Mouse (Mus musculus) 3134 (cell line): Measurements from ENCODE around the gene Tcf7l2.

Experiments
- DNase-seq: peaks from one replicate; pipeline ENCODE4 v3.0.0-alpha.2; 2011; ENCODE audit warnings: low spot score; ENCODE audit not compliant: insufficient read length; ENCODE audit errors: extremely low read depth

The Tcf7l2 gene

DNA sequence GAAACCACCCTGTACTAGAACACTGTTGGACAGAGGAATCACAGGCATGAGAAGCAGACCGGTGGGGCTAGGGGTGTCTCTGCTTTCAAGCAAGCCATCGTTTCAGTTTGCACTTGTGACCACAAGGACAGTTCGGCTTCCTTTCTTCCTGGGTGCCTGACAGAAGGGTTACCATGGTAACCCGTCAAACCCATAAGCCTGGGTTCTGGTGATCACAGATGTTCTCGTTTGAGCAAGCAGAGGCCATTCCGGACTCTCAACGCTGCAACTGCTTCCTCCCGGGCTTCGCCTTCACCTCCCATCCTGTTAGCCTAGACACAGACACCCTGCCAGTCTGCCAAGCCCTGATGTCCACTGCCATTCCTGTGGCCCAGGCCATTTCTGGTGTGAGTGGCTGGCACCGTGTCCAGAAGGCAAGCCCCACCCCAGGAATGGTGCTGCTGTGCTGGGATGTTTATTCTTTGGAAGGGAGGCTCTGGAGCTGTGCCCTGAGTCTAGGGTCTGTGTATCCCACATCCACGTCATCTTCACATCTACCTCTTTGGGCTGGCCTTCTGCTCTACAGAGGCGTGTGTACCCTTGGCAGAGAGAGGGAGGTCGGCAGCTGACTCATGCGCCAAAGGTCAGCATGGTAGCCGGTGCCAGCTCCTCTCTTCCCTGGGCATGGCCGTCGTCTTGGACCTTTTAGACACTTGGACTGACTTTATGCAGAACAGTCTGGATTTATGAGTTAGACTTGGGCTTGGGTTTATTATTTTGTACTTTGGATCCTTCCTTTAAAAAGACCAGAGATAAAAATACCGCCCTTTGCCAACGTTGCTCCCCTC lies 110.1 kb downstream of the Tcf7l2 start:
- peak; percentile 80 for DNase-seq

DNA sequence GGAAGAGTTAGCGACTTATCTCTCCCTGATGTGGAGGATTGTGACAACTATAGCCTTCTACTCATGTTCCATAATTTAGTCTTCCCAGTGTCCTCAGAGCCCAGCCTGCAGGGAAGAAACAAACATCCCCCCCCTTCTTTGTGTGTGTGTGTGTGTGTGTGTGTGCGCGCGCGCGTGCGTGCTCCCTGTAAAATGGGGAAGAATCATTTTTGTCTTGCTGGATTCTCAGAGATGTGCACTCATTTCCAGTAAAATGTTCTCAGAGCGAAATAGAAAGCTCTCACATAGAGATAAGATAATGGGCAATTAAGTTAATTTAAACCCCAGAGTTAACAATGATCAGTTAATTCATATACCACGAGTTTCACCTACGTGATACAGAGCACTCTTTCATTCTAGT lies 112.8 kb downstream of the Tcf7l2 start:
- no peak for DNase-seq

DNA sequence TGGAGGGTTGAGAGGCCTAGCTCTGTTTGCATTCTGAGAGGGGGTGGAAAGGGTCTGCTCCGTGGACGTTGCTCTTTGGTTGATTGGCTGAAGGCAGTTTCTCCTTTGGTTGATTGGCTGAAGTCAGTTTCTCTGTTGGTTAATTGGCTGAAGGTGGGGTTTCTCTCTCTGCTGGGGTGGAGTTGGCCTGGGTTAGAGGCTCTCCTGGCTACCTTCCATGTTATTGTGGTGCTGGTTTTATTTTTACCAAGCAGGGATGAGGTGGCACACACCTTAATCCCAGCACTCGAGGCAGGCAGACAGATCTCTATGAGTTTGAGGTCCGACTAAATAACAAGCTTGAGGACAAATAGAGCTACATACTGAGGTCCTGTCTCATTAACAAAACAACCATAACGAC lies 114.0 kb downstream of the Tcf7l2 start:
- DNase-seq, result no peak

DNA sequence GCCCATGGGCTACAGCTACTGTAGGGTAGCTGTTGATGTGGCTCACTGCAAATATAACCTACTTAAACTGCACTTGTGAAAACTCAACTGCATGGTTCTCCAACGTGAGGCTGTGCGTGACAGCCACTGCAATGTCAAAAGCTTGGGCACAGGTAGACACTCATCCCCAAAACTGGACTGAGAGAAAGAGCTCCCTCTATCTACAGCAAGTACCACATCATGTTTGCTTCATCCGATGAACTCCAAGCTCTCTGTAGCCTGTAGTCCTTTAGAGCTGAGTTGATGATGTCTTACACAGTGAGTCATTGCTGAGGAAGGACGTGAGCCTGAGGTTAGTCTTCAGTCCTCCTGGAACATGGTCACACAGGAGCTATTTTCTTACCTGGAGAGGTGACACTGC lies 115.7 kb downstream of the Tcf7l2 start:
- no peak for DNase-seq

DNA sequence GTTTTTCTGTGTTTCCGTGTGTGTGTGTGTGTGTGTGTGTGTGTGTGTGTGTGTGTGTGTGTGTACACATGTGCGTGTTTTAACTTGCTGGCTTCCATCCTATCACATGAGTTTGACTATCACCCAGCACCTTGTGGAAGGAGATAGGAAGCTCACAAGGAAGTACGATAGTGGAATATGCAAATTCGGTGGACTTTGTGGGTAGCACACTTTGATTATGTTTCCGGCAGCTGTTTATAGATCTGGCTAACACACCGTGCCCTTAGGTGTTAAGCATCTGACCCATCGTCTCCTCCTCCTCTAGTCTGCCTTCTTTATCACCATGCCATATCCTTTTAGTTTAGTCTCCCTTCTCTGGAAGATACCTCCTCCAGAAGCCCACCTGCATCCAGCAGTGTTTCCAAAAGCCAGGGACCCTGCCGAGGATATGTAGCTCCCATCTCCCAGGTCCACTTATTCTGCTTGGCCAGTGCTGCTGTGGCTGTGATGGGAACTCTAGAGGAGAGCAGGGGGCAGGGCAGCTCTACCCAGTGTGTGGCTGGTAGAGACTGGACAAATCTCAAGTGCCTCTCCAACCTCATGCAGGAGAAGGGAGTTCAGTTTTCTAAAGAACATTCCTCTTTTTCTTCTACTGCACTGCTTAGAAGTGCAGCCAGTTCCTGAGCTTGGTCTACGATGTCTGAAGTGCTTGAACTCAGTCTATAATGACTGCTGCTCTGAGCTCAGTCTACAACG lies 118.6 kb downstream of the Tcf7l2 start:
- DNase-seq, result no peak

DNA sequence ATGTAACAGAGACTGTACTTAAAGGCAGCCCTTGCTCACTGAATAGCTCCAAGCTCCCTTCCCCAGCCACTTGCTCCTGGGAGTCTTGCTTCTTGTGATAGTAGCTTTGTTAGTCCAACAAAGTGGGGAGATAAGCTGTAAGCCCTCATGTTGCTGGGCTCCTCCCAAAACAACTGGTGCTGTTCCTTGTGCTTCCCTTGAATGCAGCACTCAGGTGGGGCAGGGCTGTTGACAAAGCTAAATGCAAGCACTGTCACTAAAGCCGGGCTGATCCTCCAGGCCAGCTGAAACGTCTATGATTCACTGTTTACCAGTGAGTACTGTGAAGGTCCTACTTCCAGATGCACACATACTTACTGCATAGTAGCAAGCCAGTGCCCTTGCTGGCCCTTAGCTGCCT lies 120.1 kb downstream of the Tcf7l2 start:
- DNase-seq, result no peak

DNA sequence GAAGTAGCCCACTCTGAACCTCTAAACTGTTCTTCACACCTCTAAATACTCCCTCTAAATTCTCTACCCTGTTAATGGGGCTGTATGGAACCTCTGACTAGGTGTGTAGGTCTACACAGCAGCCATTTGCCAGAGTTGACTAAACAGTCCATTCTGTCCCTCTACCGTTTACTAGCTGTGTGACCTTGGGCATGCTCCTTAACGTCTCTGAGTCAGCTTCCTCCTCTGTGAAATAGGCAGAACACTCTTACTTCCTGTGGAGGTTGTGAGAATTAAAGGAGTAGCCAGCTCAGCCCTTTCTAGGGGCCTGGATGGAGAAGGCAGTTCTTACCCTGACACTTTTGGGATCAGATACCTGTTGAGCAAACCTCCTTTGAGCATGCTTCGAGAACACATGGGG lies 120.9 kb downstream of the Tcf7l2 start:
- no peak for DNase-seq

DNA sequence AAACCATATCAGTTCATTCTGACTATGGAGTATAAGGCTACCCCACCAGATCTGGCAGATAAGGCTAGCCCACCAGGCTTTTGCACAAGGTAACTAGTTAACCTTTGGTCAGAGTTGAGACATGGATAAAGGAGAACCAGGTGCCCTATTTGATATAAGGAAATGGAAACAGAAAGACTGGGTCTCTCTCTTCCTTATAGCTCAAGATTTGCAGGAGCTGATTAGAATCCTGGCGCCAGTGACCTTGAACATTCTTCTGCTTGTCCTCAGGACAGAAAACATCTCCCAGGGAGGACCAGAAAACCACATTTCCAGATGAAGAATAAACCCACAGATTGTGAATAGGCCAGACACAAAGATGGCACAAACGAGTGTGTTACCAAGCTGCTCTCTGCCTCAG lies 123.4 kb downstream of the Tcf7l2 start:
- DNase-seq, result no peak

DNA sequence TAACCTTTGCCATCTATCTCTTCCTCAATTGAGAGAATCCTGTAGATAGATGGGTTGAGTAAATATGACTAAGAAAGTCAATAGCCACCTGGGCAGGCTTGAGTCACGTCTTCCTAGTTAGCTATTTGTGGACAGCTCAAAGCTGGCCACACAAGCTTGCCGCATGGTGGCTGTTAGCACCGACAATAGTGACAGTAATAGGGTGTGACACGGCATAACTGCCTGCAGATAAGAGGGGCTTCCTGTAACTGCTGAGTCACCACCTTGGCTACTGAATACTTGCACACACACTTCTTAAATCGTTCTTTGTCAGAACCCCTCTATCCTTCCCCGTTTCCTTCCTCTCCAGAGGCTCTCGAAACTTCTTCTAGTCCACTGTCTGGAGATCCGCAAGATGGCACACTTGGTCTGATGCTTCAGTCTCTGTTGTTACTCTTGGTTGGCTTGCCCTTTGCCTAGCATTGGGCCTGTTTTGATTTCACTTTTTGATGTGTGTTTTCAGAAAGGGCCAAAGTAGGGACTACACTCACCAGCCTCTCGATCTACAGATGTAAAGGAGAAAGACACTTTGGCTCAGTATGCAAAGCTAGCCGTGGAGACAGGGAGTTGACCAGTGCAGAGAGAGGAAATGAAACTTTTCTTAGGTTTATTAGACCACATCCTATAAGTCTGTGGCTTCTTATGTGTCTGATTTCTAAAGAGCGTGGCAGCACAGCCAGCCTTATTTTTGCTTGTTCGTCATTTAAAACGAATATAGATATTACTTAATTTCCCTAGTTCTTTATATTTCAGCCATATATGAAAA lies 124.4 kb downstream of the Tcf7l2 start:
- no peak for DNase-seq

DNA sequence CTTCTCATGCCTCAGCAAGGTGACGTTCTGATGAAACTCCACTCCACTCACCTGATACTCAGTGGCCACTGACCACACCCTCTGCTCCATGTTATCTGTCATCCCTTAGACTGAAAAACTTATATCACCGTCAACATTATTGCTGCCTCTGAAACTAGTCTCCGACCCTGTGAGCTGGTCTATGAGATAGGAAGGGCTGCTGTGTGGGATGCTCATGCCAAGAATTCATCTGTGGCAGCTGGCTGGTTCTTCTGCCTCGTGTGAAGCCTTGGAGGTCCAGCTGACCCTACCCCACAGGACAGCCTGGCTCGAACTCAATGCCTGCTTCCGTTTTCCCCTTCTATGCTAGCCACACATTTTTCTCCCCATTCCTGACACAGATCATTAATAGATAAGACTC lies 125.6 kb downstream of the Tcf7l2 start:
- DNase-seq, result no peak

DNA sequence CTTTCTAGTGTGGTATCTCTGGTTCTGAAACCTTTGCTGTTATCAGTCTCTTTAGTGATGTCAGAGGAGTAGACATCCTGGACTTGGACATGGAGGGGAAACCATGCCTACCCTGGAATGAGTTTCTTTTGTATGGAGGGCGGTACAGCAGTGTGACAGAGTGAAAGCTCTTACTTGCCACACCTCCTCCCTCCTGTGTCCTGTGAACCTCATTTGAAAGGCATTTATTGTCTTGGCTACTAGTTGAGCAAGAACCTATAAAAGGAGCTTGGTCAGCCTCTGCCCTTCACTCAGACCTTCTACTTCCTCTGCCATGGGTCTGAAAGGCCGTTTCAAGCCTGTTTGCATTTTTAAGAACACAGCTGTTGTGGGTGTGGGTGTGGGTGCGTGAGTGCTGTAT lies 126.3 kb downstream of the Tcf7l2 start:
- DNase-seq, result no peak

DNA sequence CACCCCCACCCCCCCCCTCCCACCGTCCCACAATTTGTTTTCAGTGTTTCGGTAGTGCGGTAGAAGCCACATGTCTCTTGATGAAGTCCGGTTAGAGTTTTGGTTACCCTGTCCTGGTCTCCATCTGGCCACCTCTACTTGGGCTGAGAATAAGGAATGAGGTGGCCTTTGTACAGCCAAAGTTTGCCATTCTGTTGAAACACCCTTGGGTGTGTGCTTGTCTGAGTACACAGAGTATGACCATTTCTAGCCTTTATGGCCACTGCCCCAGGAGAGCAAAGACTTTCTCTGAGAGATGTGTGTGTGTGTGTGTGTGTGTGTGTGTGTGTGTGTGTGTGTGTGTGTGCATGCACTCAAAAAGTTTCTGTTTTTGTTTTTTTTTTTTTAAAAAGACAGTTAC lies 127.0 kb downstream of the Tcf7l2 start:
- DNase-seq, result no peak

DNA sequence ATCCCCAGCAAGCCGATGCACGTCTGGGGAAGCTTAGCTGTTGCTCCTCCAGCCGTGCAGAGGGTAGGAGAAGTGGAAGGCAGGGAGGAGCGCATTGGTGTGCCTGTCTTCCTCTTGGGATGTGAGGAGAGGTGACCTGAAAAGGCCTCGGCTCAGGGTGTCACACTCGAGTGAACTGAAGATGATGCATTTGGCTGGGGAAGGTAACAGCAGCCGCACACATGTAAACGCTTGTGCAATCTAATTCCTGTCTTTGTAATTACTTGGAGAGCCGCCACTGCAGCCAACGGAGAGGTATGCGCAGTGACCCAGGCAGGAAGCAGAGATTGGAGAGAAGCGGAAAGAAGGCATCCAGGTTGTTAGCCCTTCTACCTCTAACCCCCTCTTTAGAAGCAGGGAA lies 129.2 kb downstream of the Tcf7l2 start:
- no peak for DNase-seq

DNA sequence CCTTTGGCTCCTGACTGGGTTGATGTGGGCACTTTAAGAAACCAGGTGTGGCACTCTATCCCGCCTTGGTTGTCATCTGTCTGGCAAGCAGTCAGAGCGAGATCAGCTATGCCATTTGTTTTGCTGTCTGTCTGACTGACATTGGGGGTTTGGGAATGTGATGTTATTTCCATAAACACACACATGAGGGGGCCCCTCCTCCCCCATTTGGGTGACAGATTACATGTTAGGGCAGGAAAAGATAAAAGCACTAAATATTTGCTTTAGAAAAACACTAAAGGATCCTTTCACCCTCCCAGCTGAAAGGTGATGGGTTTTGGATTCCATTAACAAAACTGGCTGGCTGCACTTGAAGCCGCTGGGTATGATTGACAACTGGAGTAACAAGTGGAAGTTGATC lies 129.9 kb downstream of the Tcf7l2 start:
- no peak for DNase-seq

DNA sequence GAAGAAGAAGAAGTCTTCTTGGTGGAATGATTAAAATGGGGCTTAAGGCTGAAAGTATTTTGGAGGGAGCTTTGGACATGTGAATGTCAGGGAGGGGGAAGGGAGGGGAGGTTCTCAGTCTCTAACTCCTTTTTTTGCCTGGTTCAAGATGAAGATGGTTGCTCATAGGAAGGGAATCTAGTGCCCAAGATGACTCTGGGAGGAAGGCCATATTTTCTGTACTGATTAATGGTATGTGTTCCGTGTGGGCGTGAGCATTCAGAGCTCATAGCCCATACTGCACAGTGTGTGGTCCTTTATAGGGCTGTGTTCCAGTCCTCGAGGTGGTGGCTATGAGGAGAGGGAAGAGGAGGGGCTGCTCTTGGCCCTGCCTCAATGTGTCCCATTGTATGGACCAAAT lies 131.6 kb downstream of the Tcf7l2 start:
- no peak for DNase-seq

DNA sequence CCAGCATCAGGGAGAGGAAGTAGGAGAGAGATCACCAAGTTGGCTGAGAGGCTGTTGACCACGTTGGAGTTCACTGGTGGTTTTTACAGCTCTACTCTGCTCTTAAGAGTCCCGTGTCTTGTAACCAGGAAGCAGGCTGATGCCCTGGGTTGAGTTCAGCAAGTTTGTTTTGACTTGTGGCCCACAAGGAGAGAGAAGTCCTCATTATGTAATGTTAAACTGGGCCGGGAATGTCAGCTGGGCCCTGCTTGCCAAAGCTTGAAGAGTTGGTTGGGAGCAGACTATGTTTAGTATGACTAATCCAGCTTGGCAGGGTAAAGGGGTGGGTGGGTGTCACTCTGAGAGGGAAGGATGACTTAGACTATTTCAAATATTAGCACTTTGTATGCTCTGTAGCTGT lies 134.9 kb downstream of the Tcf7l2 start:
- peak; percentile 59 for DNase-seq

DNA sequence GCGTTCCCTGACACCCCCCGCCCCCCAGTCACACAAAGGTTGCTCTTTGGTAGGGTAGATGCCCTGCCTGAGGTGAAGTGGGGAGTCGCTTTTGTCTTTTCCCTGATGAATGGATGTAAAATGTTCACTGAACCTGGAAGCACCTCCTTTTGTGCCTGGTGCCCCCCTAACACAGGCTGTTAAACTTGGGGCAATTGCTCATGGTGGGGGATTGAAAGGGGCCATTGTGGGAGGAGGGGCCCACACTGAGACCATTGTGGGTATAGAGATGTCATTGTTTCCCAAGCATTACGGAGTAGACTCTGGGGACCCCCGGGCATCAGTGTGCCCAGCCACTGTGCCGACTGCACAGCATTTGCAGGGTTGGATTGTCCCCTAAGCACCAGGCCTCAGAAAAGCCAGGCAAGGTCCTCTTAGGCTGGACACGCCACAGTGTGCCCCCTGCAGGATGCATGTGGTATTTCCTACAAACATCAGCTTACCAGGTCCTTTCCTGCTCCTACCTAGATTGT lies 135.8 kb downstream of the Tcf7l2 start:
- DNase-seq, result peak; percentile 20

DNA sequence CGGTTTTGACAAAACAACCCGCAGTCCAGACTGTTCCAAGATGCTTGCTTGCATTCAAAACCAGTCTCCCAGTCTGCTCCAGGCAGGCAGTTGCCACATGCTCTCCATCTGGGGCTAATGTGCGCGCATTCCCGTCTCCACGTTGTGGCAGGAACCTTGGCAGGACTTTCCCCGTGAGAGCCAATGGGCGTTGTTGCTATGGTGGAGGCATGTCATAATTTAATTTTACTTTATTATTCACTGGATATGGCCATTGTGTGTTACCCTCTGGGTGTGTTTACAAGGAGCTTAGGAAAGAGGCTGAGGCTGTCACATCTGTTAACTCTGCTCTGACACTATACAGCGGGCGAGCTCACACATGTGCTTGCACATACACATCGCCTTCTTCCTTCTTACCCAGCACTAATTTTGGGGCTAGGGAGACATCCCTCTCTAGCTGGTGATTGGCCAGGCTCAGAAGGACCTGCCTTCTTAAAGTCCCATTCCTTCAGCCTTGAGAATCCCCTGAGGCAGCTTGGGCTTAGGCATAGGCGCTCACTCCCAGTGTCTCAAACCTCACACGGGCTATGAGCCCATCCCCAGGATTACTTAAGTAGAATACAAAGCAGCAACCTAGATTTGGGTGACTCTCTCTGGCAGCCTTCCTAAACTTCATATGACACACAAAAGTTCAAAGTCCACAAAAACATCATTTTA lies 139.2 kb downstream of the Tcf7l2 start:
- DNase-seq, result no peak

DNA sequence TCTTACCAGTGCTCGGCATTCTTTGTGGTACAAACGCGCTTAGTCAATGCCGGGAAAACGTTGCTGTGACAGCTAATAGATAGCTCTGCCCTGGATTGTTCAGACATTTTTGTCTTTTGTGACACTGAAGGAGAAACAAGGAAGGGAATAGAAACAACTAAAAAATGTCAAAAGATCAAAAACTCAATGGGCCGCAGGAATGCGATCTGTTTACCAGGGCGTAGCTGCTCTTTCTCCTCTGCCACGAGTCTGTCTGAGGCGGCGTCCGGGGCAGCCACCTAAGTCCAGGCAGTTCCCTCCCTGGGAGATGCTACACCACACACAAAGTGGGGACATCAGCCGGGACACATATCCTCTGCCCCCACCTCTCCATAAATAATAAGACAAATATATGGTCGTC lies 144.9 kb downstream of the Tcf7l2 start:
- DNase-seq, result no peak

DNA sequence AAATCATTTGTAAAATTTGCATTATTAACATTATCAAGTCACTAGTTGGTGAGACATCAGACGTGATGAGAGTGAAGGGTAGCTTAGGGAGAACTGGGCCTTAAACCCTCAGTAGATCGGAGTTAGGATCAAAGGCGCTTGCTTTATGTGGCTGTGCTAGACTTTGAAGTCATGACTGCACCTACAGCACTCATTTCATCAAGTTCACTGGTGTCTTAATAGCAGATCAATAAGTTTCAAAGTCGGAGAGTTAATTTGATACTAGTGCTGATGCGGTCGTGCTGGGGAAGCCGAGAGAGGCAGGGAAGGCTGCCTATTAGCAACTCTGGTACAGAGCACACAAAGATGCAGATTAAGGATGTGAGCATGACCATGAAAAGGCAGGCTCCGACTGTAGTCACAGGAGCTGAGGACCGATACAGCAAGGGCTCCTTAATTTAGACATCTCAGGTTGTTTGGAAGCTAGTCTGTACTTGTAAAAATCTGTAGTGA lies 150.1 kb downstream of the Tcf7l2 start:
- DNase-seq, result no peak
